14 mouse cellular contexts compared by ENCODE assay signal in genomic region chr6:99985322-99985721, GRCm38 (mm10).
DNase-seq lines count a peak whose midpoint lies in the region; ATAC-seq and TF ChIP-seq lines count a peak whose summit lies in the region.
"Had no signal": no experiment of that assay in that cellular context is flagged by ENCODE, and none has a peak within 500 bp of the region (broad histone marks: within the 10 kb centered on the region; RNA-seq: fewer than 3 reads in every experiment).

No protein-coding gene starts in this region.

- TF ChIP-seq CTCF in kidney, postnatal 0 days (IDR thresholded peaks at IDR 0.05; ENCODE audit: low read depth), result no peak

- no peaks in the 10 kb centered on the region for H3K36me3 ChIP-seq in forebrain, embryonic 14.5 days (ENCODE audit: control insufficient read depth, insufficient read depth, low read length)
- no peaks in the 10 kb centered on the region for H3K36me3 ChIP-seq in forebrain, embryonic 11.5 days (ENCODE audit: control insufficient read depth, insufficient read depth, low read length)
- H3K36me3 ChIP-seq in kidney, postnatal 0 days (ENCODE audit: insufficient read depth, low read length), result no peaks in the 10 kb centered on the region
- H3K36me3 ChIP-seq in kidney, embryonic 16.5 days (ENCODE audit: insufficient read depth, low read length), result no peaks in the 10 kb centered on the region
- no peaks in the 10 kb centered on the region for H3K36me3 ChIP-seq in midbrain, embryonic 16.5 days (ENCODE audit: control insufficient read depth, insufficient read depth, low read length)

- H3K27me3 ChIP-seq in forebrain, embryonic 14.5 days (replicated peaks; ENCODE audit: control insufficient read depth, insufficient read depth, low read length), result peaks cover 4% of the 10 kb centered on the region
- H3K27me3 ChIP-seq in forebrain, embryonic 11.5 days (ENCODE audit: control insufficient read depth, insufficient read depth, low read length), result peaks cover 6% of the 10 kb centered on the region; the same call in 1 of the 2 replicates
- no peaks in the 10 kb centered on the region for H3K27me3 ChIP-seq in kidney, postnatal 0 days (ENCODE audit: insufficient read depth, low read length)
- peaks cover 20% of the 10 kb centered on the region for H3K27me3 ChIP-seq in kidney, embryonic 16.5 days (ENCODE audit: insufficient read depth, low read length)
- H3K27me3 ChIP-seq in midbrain, embryonic 16.5 days (ENCODE audit: control insufficient read depth, insufficient read depth, low read depth, low read length), result peaks cover 8% of the 10 kb centered on the region; the same call in 1 of the 2 replicates

- H3K9ac ChIP-seq in forebrain, embryonic 14.5 days (ENCODE audit: low read length), result 0 out of 2 replicates have a peak overlapping the region, but pooled peaks have one; percentile 1
- H3K9ac ChIP-seq in forebrain, embryonic 11.5 days (ENCODE audit: low read length), result no peak overlapping the region
- no peak overlapping the region for H3K9ac ChIP-seq in kidney, postnatal 0 days (ENCODE audit: low read depth, low read length)
- no peak overlapping the region for H3K9ac ChIP-seq in kidney, embryonic 16.5 days (replicated peaks; ENCODE audit: low read length)
- H3K9ac ChIP-seq in midbrain, embryonic 16.5 days (ENCODE audit: low read depth, low read length), result no peak overlapping the region

- H3K9me3 ChIP-seq in forebrain, embryonic 14.5 days (replicated peaks; ENCODE audit: control insufficient read depth, low read length), result no peaks in the 10 kb centered on the region
- no peaks in the 10 kb centered on the region for H3K9me3 ChIP-seq in forebrain, embryonic 11.5 days (ENCODE audit: control insufficient read depth, low read length)
- no peaks in the 10 kb centered on the region for H3K9me3 ChIP-seq in kidney, postnatal 0 days (replicated peaks; ENCODE audit: low read length)
- no peaks in the 10 kb centered on the region for H3K9me3 ChIP-seq in kidney, embryonic 16.5 days (ENCODE audit: low read length)
- H3K9me3 ChIP-seq in midbrain, embryonic 16.5 days (replicated peaks; ENCODE audit: control insufficient read depth, low read length, poor library complexity, severe bottlenecking), result no peaks in the 10 kb centered on the region

- no peak overlapping the region for H3K27ac ChIP-seq in forebrain, embryonic 14.5 days (ENCODE audit: low read depth, low read length)
- H3K27ac ChIP-seq in forebrain, embryonic 11.5 days (ENCODE audit: low read depth, low read length), result no peak overlapping the region
- H3K27ac ChIP-seq in kidney, postnatal 0 days, result no peak overlapping the region
- H3K27ac ChIP-seq in kidney, embryonic 16.5 days (ENCODE audit: low read length), result no peak overlapping the region
- no peak overlapping the region for H3K27ac ChIP-seq in midbrain, embryonic 16.5 days (ENCODE audit: low read length)
- H3K27ac ChIP-seq: left cerebral cortex, adult 2 months had no signal

- 24% methylated on average over 5 of the region's 5 CpGs for WGBS in forebrain, embryonic 14.5 days
- WGBS in forebrain, embryonic 11.5 days, result 38% methylated on average over 5 of the region's 5 CpGs
- WGBS in kidney, postnatal 0 days, result 41% methylated on average over 5 of the region's 5 CpGs
- 43% methylated on average over 5 of the region's 5 CpGs for WGBS in kidney, embryonic 16.5 days
- WGBS in midbrain, embryonic 16.5 days, result 15% methylated on average over 5 of the region's 5 CpGs

- no peak overlapping the region for H3K4me3 ChIP-seq in forebrain, embryonic 14.5 days (ENCODE audit: low read depth, low read length)
- H3K4me3 ChIP-seq in forebrain, embryonic 11.5 days (ENCODE audit: low read depth, low read length), result no peak overlapping the region
- H3K4me3 ChIP-seq in kidney, postnatal 0 days (replicated peaks; ENCODE audit: low read depth, low read length), result no peak overlapping the region
- no peak overlapping the region for H3K4me3 ChIP-seq in kidney, embryonic 16.5 days (ENCODE audit: low read length)
- no peak overlapping the region for H3K4me3 ChIP-seq in midbrain, embryonic 16.5 days (ENCODE audit: low read depth, low read length)
- H3K4me3 ChIP-seq: left cerebral cortex, adult 2 months had no signal

- no peak for DNase-seq in forebrain, embryonic 14.5 days (ENCODE audit: low spot score)
- DNase-seq in forebrain, embryonic 11.5 days (ENCODE audit: low spot score), result no peak
- DNase-seq in kidney, postnatal 0 days (ENCODE audit: low spot score), result peak; percentile 18
- DNase-seq in brain, adult 2 months (ENCODE audit: low read depth, low spot score), result peak; percentile 16
- no peak for DNase-seq in embryo, embryonic 11 days
- no peak for DNase-seq in right cerebral cortex, postnatal 25 days
- DNase-seq: adrenal gland, postnatal 14 days; cerebellum, adult 11-12 months; kidney, adult 9 months had no signal

- no peak for ATAC-seq in forebrain, embryonic 14.5 days
- ATAC-seq in forebrain, embryonic 11.5 days (replicated peaks; ENCODE audit: low FRiP score), result no peak
- ATAC-seq in kidney, postnatal 0 days (replicated peaks; ENCODE audit: low FRiP score, low read depth), result no peak
- ATAC-seq in kidney, embryonic 16.5 days (ENCODE audit: low FRiP score, low TSS enrichment), result no peak
- ATAC-seq in midbrain, embryonic 16.5 days, result peak; percentile 52; the same call in 1 of the 2 replicates
- ATAC-seq: Patski had no signal

- H3K4me2 ChIP-seq in forebrain, embryonic 14.5 days (ENCODE audit: low read length), result no peak overlapping the region
- no peak overlapping the region for H3K4me2 ChIP-seq in forebrain, embryonic 11.5 days (ENCODE audit: low read depth, low read length, severe bottlenecking)
- H3K4me2 ChIP-seq in kidney, postnatal 0 days (ENCODE audit: low read length), result no peak overlapping the region
- H3K4me2 ChIP-seq in kidney, embryonic 16.5 days (replicated peaks; ENCODE audit: low read depth, low read length), result no peak overlapping the region
- H3K4me2 ChIP-seq in midbrain, embryonic 16.5 days (ENCODE audit: low read length), result no peak overlapping the region; the same call in 1 of the 2 replicates
- H3K4me2 ChIP-seq: liver, embryonic 11.5 days had no signal

- H3K4me1 ChIP-seq in forebrain, embryonic 14.5 days (ENCODE audit: control insufficient read depth, insufficient read depth, low read length), result peaks cover 10% of the 10 kb centered on the region; the same call in 1 of the 2 replicates
- H3K4me1 ChIP-seq in forebrain, embryonic 11.5 days (replicated peaks; ENCODE audit: control insufficient read depth, insufficient read depth, low read length), result peaks cover 3% of the 10 kb centered on the region; the same call in 1 of the 2 replicates
- no peaks in the 10 kb centered on the region for H3K4me1 ChIP-seq in kidney, postnatal 0 days (replicated peaks; ENCODE audit: insufficient read depth, low read length)
- peaks cover 7% of the 10 kb centered on the region for H3K4me1 ChIP-seq in kidney, embryonic 16.5 days (ENCODE audit: insufficient read depth, low read length)
- H3K4me1 ChIP-seq in midbrain, embryonic 16.5 days (ENCODE audit: control insufficient read depth, insufficient read depth, low read length), result peaks cover 14% of the 10 kb centered on the region

Comparison
In these comparisons a context has a peak if more than half of its experiments do, and no peak if none do; other contexts are left out.
1. DNase-seq: peak in kidney, postnatal 0 days (single experiment) and brain, adult 2 months (single experiment); none in forebrain, embryonic 14.5 days (single experiment), forebrain, embryonic 11.5 days (single experiment), embryo, embryonic 11 days (single experiment) and right cerebral cortex, postnatal 25 days (single experiment).